Mouse (Mus musculus): ENCODE results near the gene A930033H14Rik. TPM values are rescaled to one million over a fixed set of nuclear protein-coding genes. Genes with fewer than 3 reads are reported as not detected.

A930033H14Rik gene
- polyA plus RNA-seq, 1 experiment from 2014 or later: 1.8 TPM

DNA sequence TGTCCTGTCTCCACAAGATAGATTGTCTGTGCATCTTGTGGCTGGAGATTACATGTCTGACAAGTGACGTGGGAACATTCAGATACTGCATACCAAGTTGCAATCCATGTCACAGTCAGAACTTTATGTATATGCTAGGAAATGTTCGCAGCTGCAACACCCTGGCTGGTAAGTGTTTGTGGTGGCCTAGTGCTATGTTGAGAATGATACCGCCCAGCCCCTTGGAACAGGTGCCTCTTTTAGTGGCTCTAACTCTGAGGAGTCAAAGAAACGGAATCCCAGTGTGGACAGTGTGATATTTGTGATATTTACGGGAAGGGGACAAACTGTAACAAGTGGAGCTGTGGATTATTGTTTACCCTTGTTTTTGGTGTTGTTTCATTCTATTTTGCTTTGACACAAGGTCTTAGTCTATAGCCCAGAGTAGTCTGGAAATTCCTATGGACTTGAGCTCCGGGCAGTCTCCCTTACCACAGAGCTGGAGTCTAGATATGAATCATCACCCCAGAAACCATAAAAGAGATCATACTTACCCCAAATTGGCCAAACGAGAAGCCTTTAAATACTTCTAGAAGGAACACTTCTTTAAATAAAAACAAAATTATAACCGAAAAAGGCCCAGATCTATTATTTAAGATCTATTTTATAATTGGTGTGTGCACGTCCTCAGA, 25.0 kb downstream of the A930033H14Rik start:
- ATAC-seq: no peak
- H3K27me3 ChIP-seq (replicated peaks; ENCODE audit: control insufficient read depth, insufficient read depth, low read length): no peaks in the 10 kb centered on the region
- H3K27ac ChIP-seq (ENCODE audit: low read depth, low read length): no peak overlapping the region
- H3K4me3 ChIP-seq (ENCODE audit: low read length): no peak overlapping the region
- H3K9me3 ChIP-seq (ENCODE audit: control insufficient read depth, low read length): no peaks in the 10 kb centered on the region
- H3K4me2 ChIP-seq (ENCODE audit: low read length): no peak overlapping the region
- 90% methylated on average over 9 of the region's 9 CpGs for WGBS
- no peaks in the 10 kb centered on the region for H3K36me3 ChIP-seq (ENCODE audit: control insufficient read depth, insufficient read depth, low read length)
- no peak overlapping the region for H3K9ac ChIP-seq (ENCODE audit: low read depth, low read length)
- no peaks in the 10 kb centered on the region for H3K4me1 ChIP-seq (ENCODE audit: control insufficient read depth, insufficient read depth, low read depth, low read length)

DNA sequence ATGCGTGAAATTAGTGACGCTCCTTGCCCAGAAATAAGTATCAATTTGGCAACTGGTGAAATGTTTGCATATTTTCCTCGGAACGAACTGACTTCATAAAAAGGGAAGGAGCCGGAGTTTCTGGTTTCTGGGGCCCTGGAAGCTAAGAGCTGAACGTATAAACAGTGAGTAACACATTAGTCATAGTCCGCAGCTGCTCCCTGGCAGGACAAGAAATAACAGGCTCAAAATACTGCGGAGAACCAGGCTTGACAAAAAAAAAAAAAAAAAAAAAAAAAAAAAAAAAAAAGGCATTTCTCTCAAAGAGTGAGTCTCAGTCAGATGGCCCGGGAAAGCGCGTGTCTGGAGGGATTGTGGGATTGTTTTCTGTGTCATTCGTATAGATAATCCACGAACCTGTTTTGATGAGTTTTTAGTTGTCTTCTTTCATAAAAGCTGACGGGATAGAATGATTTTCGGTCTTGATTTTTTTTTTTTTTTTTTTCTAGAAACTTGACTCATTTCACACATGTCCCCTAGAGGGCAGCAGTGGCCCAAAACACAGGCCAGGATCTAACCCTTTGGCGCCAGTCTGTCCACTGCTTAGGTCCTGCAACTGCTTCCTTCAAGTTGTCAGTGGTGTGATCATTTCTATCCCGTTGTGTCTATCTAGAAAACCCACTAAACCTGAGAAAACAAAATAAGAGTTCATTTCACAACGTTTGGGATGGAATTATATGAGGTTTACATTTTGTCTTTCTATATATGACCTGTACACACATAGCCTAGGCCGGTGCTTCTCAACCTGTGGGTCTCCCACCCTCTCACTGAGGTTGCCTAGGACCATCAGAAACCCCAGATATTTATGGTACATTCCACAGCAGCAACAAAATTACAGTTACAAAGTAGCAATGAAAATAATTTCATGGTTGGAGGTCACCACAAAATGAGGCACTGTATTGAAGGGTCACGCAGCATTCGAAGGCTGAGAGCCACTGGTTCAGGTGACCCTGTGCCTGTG, 26.7 kb downstream of the A930033H14Rik start:
- no peak overlapping the region for H3K27ac ChIP-seq (ENCODE audit: low read depth, low read length)
- no peaks in the 10 kb centered on the region for H3K4me1 ChIP-seq (ENCODE audit: control insufficient read depth, insufficient read depth, low read depth, low read length)
- 0 out of 2 replicates have a peak overlapping the region, but pooled peaks have one; percentile 53 for H3K9ac ChIP-seq (ENCODE audit: low read depth, low read length)
- WGBS: 19% methylated on average over 21 of the region's 21 CpGs
- H3K36me3 ChIP-seq (ENCODE audit: control insufficient read depth, insufficient read depth, low read length): no peaks in the 10 kb centered on the region
- no peaks in the 10 kb centered on the region for H3K27me3 ChIP-seq (replicated peaks; ENCODE audit: control insufficient read depth, insufficient read depth, low read length)
- H3K4me2 ChIP-seq (ENCODE audit: low read length): peak overlapping the region; percentile 61
- H3K4me3 ChIP-seq (ENCODE audit: low read length): peak overlapping the region; percentile 37
- no peaks in the 10 kb centered on the region for H3K9me3 ChIP-seq (ENCODE audit: control insufficient read depth, low read length)
- ATAC-seq: peak; percentile 81

DNA sequence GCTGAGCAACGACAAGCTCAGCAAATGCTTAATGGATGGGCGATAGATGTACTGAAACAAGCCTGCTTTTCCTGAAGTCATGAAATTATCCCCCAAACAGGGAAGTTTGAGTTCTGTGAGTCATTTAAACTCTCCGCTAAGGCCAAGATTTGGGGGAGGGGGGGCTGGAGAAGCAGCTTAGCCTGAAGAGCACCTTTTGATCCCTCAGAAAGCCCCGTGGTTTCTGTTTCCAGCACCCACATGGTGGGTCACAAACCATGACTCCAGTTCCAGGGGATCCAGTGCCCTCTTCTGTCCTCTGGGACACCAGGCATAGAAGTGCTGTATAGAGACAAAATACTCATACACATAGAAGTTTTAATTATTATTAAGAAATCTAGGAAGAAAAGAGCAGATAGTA, 27.5 kb downstream of the A930033H14Rik start:
- 79% methylated on average over 4 of the region's 4 CpGs for WGBS
- Histone ChIP-seq H3K9me3 (ENCODE audit: control insufficient read depth, low read length) (no peaks in the 10 kb centered on the region), H3K9ac (ENCODE audit: low read depth, low read length) (no peak overlapping the region), H3K27ac (ENCODE audit: low read depth, low read length) (no peak overlapping the region), H3K4me1 (ENCODE audit: control insufficient read depth, insufficient read depth, low read depth, low read length) (no peaks in the 10 kb centered on the region), H3K4me3 (ENCODE audit: low read length) (no peak overlapping the region), H3K4me2 (ENCODE audit: low read length) (no peak overlapping the region), H3K27me3 (replicated peaks; ENCODE audit: control insufficient read depth, insufficient read depth, low read length) (no peaks in the 10 kb centered on the region), H3K36me3 (ENCODE audit: control insufficient read depth, insufficient read depth, low read length) (no peaks in the 10 kb centered on the region)
- no peak for ATAC-seq

DNA sequence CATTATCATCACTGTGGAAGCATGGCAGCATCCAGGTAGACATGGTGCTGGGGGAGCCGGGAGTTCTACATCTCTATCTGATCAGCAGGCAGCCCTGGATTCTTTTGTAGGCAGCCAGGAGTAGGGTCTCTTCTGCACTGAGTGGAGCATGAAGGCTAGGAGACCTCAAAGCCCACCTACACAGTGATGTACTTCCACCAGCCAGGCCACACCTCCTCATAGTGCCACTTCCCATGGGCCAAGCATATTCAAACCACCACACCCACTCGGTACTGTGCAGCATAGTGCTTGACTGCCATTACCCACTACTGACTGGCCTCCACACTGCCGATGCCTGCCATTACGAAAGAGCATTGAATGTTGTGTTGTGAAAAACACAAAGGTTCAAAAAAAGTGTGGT, 28.0 kb downstream of the A930033H14Rik start:
- H3K27ac ChIP-seq (ENCODE audit: low read depth, low read length): no peak overlapping the region

DNA sequence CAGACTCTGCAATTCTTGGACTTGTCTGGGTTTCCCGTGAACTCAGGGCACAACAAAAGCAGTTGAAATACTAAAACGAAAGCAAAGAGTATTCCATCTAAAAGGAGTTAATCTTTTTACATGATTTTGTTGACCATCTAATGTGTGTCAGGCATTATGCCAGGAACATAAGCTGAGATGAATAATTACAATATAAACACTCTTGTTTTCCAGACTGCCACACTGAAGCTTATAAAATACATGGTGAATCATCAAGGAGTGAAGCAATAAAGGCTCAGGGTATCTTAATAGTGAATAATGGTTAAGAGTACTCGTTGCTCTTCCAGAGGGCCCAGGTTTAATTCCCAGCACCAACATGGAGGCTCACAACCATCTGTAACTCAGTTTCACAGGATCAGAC, 31.9 kb downstream of the A930033H14Rik start:
- Histone ChIP-seq H3K4me3 (ENCODE audit: low read length) (no peak overlapping the region), H3K36me3 (ENCODE audit: control insufficient read depth, insufficient read depth, low read length) (no peaks in the 10 kb centered on the region), H3K9me3 (ENCODE audit: control insufficient read depth, low read length) (no peaks in the 10 kb centered on the region), H3K4me1 (ENCODE audit: control insufficient read depth, insufficient read depth, low read depth, low read length) (no peaks in the 10 kb centered on the region), H3K27me3 (replicated peaks; ENCODE audit: control insufficient read depth, insufficient read depth, low read length) (no peaks in the 10 kb centered on the region), H3K9ac (ENCODE audit: low read depth, low read length) (no peak overlapping the region), H3K4me2 (ENCODE audit: low read length) (no peak overlapping the region), H3K27ac (ENCODE audit: low read depth, low read length) (no peak overlapping the region)
- no peak for ATAC-seq
- 90% methylated on average over 3 of the region's 3 CpGs for WGBS

More for the DNA sequence above, 28.0 kb downstream of the A930033H14Rik start:
- Histone ChIP-seq H3K4me1 (ENCODE audit: control insufficient read depth, insufficient read depth, low read depth, low read length) (no peaks in the 10 kb centered on the region), H3K4me3 (ENCODE audit: low read length) (no peak overlapping the region), H3K9me3 (ENCODE audit: control insufficient read depth, low read length) (no peaks in the 10 kb centered on the region), H3K36me3 (ENCODE audit: control insufficient read depth, insufficient read depth, low read length) (no peaks in the 10 kb centered on the region), H3K27me3 (replicated peaks; ENCODE audit: control insufficient read depth, insufficient read depth, low read length) (no peaks in the 10 kb centered on the region), H3K9ac (ENCODE audit: low read depth, low read length) (no peak overlapping the region), H3K4me2 (ENCODE audit: low read length) (no peak overlapping the region)
- ATAC-seq: no peak
- WGBS: 99% methylated on average over 4 of the region's 4 CpGs

DNA sequence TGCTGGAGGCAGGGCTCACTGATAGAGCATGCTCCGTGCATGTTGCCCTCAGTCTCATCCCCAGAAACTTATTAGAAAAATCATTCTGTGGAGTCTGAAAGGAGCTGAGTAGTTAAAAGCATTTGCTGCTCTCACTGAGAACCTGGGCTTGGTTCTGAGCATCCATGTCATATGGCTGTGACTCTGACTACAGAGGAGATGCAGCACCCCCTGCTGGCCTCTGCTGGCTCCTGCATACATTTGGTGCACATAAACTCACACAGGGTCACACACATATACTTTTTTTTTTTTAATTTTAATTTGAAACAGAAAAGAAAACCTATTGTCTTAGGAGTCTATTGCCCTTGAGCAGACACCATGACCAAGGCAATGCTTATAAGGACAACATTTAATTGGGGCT, 33.6 kb downstream of the A930033H14Rik start:
- Histone ChIP-seq H3K4me2 (ENCODE audit: low read length) (no peak overlapping the region), H3K27me3 (replicated peaks; ENCODE audit: control insufficient read depth, insufficient read depth, low read length) (no peaks in the 10 kb centered on the region), H3K36me3 (ENCODE audit: control insufficient read depth, insufficient read depth, low read length) (no peaks in the 10 kb centered on the region), H3K27ac (ENCODE audit: low read depth, low read length) (no peak overlapping the region), H3K9me3 (ENCODE audit: control insufficient read depth, low read length) (no peaks in the 10 kb centered on the region), H3K4me3 (ENCODE audit: low read length) (no peak overlapping the region), H3K9ac (ENCODE audit: low read depth, low read length) (no peak overlapping the region), H3K4me1 (ENCODE audit: control insufficient read depth, insufficient read depth, low read depth, low read length) (no peaks in the 10 kb centered on the region)
- no peak for ATAC-seq
- WGBS: 100% methylated on average over 1 of the region's 1 CpGs

DNA sequence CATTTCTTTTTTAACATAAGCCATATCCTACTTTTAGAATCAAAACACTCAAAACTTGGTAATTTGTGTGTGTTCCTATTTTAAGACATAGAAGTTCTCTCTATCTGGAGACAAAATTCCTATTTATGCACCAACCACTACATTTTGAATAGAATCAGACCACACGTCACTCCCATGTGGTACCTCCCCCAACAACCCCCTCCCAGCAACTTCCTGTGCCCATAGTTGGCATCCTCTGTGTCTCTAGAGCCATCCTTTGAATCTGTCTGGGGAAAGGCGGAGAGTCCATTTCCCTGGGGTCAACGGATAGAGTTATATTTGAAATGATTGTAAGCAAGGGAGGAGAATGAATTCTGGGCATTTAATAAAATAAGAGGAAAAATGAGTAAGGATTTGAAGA, 36.8 kb downstream of the A930033H14Rik start:
- H3K27ac ChIP-seq (ENCODE audit: low read depth, low read length): no peak overlapping the region
- no peaks in the 10 kb centered on the region for H3K9me3 ChIP-seq (ENCODE audit: control insufficient read depth, low read length)
- no peak overlapping the region for H3K9ac ChIP-seq (ENCODE audit: low read depth, low read length)
- no peaks in the 10 kb centered on the region for H3K4me1 ChIP-seq (ENCODE audit: control insufficient read depth, insufficient read depth, low read depth, low read length)
- H3K36me3 ChIP-seq (ENCODE audit: control insufficient read depth, insufficient read depth, low read length): no peaks in the 10 kb centered on the region
- no peaks in the 10 kb centered on the region for H3K27me3 ChIP-seq (replicated peaks; ENCODE audit: control insufficient read depth, insufficient read depth, low read length)
- WGBS: 75% methylated on average over 3 of the region's 3 CpGs
- no peak overlapping the region for H3K4me2 ChIP-seq (ENCODE audit: low read length)
- H3K4me3 ChIP-seq (ENCODE audit: low read length): no peak overlapping the region
- ATAC-seq: no peak

DNA sequence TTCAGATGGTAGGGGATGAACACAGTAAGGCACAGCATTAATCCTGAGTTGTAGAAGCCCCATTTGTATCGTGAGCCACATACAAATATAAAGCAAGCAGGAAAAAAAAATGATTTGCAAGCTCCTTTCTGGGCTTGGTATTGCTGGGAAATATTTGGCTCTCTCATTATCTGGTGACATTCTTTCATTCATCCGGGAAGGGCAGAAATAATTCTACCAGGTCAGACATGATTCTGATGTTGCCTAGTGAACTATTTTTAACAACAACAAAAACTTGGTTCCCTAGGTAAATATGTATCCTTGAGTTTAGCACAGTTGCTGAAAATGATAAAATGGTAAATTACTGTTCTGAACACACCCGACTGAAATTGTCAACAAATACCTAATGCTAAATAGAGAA, 40.5 kb downstream of the A930033H14Rik start:
- Histone ChIP-seq H3K27ac (ENCODE audit: low read depth, low read length) (no peak overlapping the region), H3K27me3 (replicated peaks; ENCODE audit: control insufficient read depth, insufficient read depth, low read length) (no peaks in the 10 kb centered on the region), H3K36me3 (ENCODE audit: control insufficient read depth, insufficient read depth, low read length) (no peaks in the 10 kb centered on the region), H3K9me3 (ENCODE audit: control insufficient read depth, low read length) (no peaks in the 10 kb centered on the region), H3K4me3 (ENCODE audit: low read length) (no peak overlapping the region), H3K9ac (ENCODE audit: low read depth, low read length) (no peak overlapping the region), H3K4me1 (ENCODE audit: control insufficient read depth, insufficient read depth, low read depth, low read length) (no peaks in the 10 kb centered on the region), H3K4me2 (ENCODE audit: low read length) (no peak overlapping the region)
- 78% methylated on average over 3 of the region's 3 CpGs for WGBS
- ATAC-seq: no peak

DNA sequence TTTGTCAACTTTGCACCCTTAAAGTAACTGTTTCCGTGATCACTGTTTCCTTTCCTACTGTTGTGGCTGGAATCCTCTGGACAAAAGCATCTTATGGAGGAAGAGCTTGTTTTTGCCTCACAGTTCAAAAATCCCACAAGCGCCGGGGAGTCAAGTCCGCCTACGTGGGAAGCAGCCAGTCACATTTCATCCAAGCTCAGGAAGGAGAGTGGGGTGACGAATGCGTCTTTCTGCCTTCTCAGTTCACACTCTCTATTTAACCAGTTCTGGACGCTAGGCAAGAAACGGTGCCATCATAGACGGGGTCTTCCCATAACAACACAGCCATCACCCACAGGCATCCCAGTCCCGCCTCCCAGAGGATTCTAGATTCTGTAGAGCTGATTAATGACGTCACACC, 46.4 kb downstream of the A930033H14Rik start:
- Histone ChIP-seq H3K4me1 (ENCODE audit: control insufficient read depth, insufficient read depth, low read depth, low read length) (no peaks in the 10 kb centered on the region), H3K27me3 (replicated peaks; ENCODE audit: control insufficient read depth, insufficient read depth, low read length) (no peaks in the 10 kb centered on the region), H3K36me3 (ENCODE audit: control insufficient read depth, insufficient read depth, low read length) (no peaks in the 10 kb centered on the region), H3K4me2 (ENCODE audit: low read length) (no peak overlapping the region), H3K4me3 (ENCODE audit: low read length) (no peak overlapping the region), H3K9me3 (ENCODE audit: control insufficient read depth, low read length) (no peaks in the 10 kb centered on the region), H3K27ac (ENCODE audit: low read depth, low read length) (no peak overlapping the region), H3K9ac (ENCODE audit: low read depth, low read length) (no peak overlapping the region)
- 82% methylated on average over 12 of the region's 12 CpGs for WGBS
- ATAC-seq: no peak
